ENCODE assay signal across 7 mouse cellular contexts in the genomic region with DNA sequence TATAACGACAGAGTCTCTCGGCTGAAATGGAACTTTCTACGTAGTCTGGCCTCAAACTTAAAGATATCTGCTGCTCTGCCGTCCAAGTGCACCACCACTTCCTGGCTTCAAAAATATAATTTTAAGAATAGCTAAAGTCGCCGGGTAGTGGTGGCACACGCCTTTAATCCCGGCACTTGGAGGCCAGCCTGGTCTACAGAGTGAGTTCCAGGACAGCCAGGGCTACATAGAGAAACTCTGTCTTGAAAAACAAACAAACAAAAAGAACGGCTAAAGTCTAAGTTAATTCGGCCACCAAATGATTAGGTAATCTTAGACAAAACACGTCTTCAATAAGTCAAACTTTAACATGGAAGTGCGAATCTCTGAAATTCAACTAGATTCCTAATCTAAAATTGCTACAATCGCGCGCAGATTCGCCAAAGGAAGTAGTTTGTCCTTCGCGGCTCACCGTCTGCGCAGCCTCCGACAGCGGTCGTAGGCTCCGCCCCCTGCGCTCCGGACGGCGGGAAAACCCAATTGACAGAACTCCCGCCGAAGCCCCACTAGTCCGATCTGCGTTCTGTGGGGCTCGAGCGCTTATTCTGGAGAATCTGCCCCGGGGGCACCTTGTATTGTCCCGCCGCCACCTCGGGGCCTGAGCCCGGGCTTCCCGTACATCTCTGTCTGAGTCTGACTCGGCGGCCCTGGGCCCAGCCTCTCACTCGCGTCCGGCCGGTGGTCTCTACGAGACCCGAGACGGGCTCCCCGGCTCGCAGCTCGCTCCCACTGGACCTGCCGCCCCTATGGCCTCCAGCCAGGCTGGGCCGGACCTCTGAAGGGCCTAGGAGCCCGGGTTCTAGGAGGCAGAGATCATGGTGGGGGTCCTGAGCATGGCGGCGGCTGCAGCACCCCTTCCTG. TPM values are rescaled to one million over a fixed set of nuclear protein-coding genes. Genes with fewer than 3 reads are reported as not detected.
A peak's percentile ranks its signal among the peaks of the same experiment; 100 is the strongest.
DNase-seq lines count a peak whose midpoint lies in the region; ATAC-seq lines count a peak whose summit lies in the region.

Atad5 (plus strand) TSS at position 484 of the 900 bp plus-strand sequence.

- 4% methylated on average over 57 of the region's 57 CpGs for WGBS in intestine, embryonic 16.5 days
- 6% methylated on average over 56 of the region's 57 CpGs for WGBS in midbrain, embryonic 11.5 days

- ATAC-seq in intestine, embryonic 16.5 days, result peak; percentile 61
- peak; percentile 84 for ATAC-seq in midbrain, embryonic 11.5 days (ENCODE audit: low FRiP score)

- H3K4me1 ChIP-seq in intestine, embryonic 16.5 days (ENCODE audit: control insufficient read depth, insufficient read depth, low read length), result 0 out of 2 replicates have a peak, but pooled peaks cover 2% of the 10 kb centered on the region
- peaks cover 5% of the 10 kb centered on the region; the same call in 1 of the 2 replicates for H3K4me1 ChIP-seq in midbrain, embryonic 11.5 days (ENCODE audit: control insufficient read depth, insufficient read depth, low read length)

- DNase-seq in adrenal gland, adult 2 months, result peak; percentile 90
- DNase-seq in embryo, embryonic 11.5 days (ENCODE audit: low read depth, low spot score), result peak; percentile 80
- peak; percentile 89 to 95 for DNase-seq in gastrocnemius, postnatal 4 days (ENCODE audit: low spot score in 2 of 2)
- peak; percentile 87 to 89 for DNase-seq in left cerebral cortex, postnatal 36 days (ENCODE audit: low spot score in 2 of 2)
- peak; percentile 99 for DNase-seq in midbrain, embryonic 11.5 days (ENCODE audit: low spot score, missing footprints)
- DNase-seq in skeletal muscle tissue, adult 2 months (ENCODE audit: low read depth, low spot score), result peak; percentile 71

- H3K9ac ChIP-seq in intestine, embryonic 16.5 days (ENCODE audit: low read depth, low read length), result peak within 1 kb of the TSS; percentile 95
- peak within 1 kb of the TSS; percentile 74 for H3K9ac ChIP-seq in midbrain, embryonic 11.5 days (ENCODE audit: low read length)

- H3K27me3 ChIP-seq in intestine, embryonic 16.5 days (replicated peaks; ENCODE audit: control insufficient read depth, insufficient read depth, low read length), result no peaks in the 10 kb centered on the region
- H3K27me3 ChIP-seq in midbrain, embryonic 11.5 days (ENCODE audit: control insufficient read depth, insufficient read depth, low read length), result no peaks in the 10 kb centered on the region

- no peaks in the 10 kb centered on the region for H3K9me3 ChIP-seq in intestine, embryonic 16.5 days (ENCODE audit: control insufficient read depth, low read length)
- H3K9me3 ChIP-seq in midbrain, embryonic 11.5 days (ENCODE audit: control insufficient read depth, low read length), result no peaks in the 10 kb centered on the region

- no peaks in the 10 kb centered on the region for H3K36me3 ChIP-seq in intestine, embryonic 16.5 days (ENCODE audit: control insufficient read depth, insufficient read depth, low read length)
- H3K36me3 ChIP-seq in midbrain, embryonic 11.5 days (ENCODE audit: control insufficient read depth, insufficient read depth, low read length), result no peaks in the 10 kb centered on the region

- H3K4me3 ChIP-seq in intestine, embryonic 16.5 days (ENCODE audit: low read length), result peak within 1 kb of the TSS; percentile 94
- peak within 1 kb of the TSS; percentile 65 for H3K4me3 ChIP-seq in midbrain, embryonic 11.5 days (ENCODE audit: low read depth, low read length)

- peak within 1 kb of the TSS; percentile 60 for H3K4me2 ChIP-seq in intestine, embryonic 16.5 days (ENCODE audit: low read depth, low read length)
- H3K4me2 ChIP-seq in midbrain, embryonic 11.5 days, result peak within 1 kb of the TSS; percentile 61

- intact Hi-C loops in left cerebral cortex, postnatal 36 days (cut with DNase I), result no loop called here

- H3K27ac ChIP-seq in intestine, embryonic 16.5 days (ENCODE audit: low read length), result peak within 1 kb of the TSS; percentile 68
- H3K27ac ChIP-seq in midbrain, embryonic 11.5 days (ENCODE audit: low read depth, low read length), result no peak within 1 kb of the TSS; the same call in 1 of the 2 replicates

RNA-seq across cellular contexts. Expression of gene Atad5, which starts in this region (rescaled TPM):
- 1 to 10 TPM; 1.3 to 1.9 TPM for total RNA-seq in adrenal gland, adult 2 months (2021)
- 0.27 and 0.42 TPM in 2 replicates for polyA plus RNA-seq in adrenal gland, adult 2 months (2012; rRNA removed)
- total RNA-seq in gastrocnemius, postnatal 4 days (2021), result 1 to 10 TPM; 6.6 to 7.2 TPM
- polyA plus RNA-seq in intestine, embryonic 16.5 days (2015; fragmentation: Nextera tagmentation; extraction: Ambion mirVana), result 4.7 and 5.6 TPM in 2 replicates
- total RNA-seq in left cerebral cortex, postnatal 36 days (2021), result 1 to 10 TPM; 2.6 to 4.3 TPM
- polyA plus RNA-seq in midbrain, embryonic 11.5 days (2014; fragmentation: Nextera tagmentation; extraction: Ambion mirVana), result 19.1 and 20.1 TPM in 2 replicates
